8 mouse cellular contexts compared by ENCODE assay signal in the genomic region with DNA sequence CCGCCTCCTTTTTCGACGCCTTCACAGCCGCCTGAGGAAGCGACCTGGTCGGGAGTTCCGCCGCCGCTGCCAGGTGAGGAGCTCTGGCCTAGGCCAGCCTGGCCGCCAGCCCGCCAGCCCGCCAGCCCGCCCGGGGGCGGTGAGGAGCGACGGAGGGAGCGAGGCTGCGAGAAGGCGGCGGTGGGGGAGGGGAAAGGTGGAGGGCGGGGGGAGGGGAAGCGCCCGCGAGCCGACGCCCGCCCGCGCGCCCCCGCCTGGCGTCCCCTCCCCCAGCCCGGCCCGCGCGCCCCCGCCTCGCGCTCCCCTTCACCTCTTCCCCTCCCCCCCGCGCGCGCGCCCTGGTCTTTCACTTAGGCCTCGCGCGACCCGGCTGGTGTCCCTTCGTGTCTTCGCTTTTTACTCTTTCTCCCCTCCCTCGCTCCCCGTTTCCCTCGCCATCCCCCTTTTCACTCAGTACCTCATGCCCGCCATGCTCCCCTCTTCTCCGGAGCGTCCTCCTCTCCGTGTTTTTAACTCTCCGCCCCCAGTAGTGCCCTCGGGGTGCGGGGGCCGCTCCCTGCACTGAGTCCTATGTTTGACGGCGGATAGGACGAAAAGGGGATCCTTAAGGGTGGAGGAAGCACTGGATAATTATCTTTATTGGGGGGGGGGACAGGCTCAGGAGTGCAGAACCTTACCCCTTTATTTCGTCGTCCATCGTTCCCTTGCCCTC. TPM values are rescaled to one million over a fixed set of nuclear protein-coding genes. Genes with fewer than 3 reads are reported as not detected.
DNase-seq lines count a peak whose midpoint lies in the region; ATAC-seq and TF ChIP-seq lines count a peak whose summit lies in the region.

No protein-coding gene starts in this region.

- no peaks in the 10 kb centered on the region for H3K27me3 ChIP-seq in forebrain, postnatal 0 days (ENCODE audit: insufficient read depth, low read length)
- no peaks in the 10 kb centered on the region for H3K27me3 ChIP-seq in hindbrain, embryonic 14.5 days (ENCODE audit: control insufficient read depth, insufficient read depth, low read length)
- H3K27me3 ChIP-seq in midbrain, embryonic 11.5 days (ENCODE audit: control insufficient read depth, insufficient read depth, low read length) = no peaks in the 10 kb centered on the region

- intact Hi-C loops in left cerebral cortex, postnatal 25 days (cut with DNase I) = loop anchor here (2.0 to 10.0 kb wide), 2 partner anchors 77 to 181 kb away; a partner anchor contains a TSS

- H3K9ac ChIP-seq in forebrain, postnatal 0 days = peak overlapping the region; percentile 93
- peak overlapping the region; percentile 79 for H3K9ac ChIP-seq in hindbrain, embryonic 14.5 days
- H3K9ac ChIP-seq in midbrain, embryonic 11.5 days (ENCODE audit: low read length) = peak overlapping the region; percentile 91

- peak overlapping the region; percentile 76 for H3K4me2 ChIP-seq in forebrain, postnatal 0 days (ENCODE audit: low read depth)
- H3K4me2 ChIP-seq in hindbrain, embryonic 14.5 days (replicated peaks) = peak overlapping the region; percentile 68
- H3K4me2 ChIP-seq in midbrain, embryonic 11.5 days = peak overlapping the region; percentile 62

- H3K4me3 ChIP-seq in forebrain, postnatal 0 days (ENCODE audit: low read depth, low read length) = peak overlapping the region; percentile 97
- H3K4me3 ChIP-seq in hindbrain, embryonic 14.5 days (replicated peaks; ENCODE audit: low read length) = peak overlapping the region; percentile 76
- H3K4me3 ChIP-seq in midbrain, embryonic 11.5 days (ENCODE audit: low read depth, low read length) = peak overlapping the region; percentile 80

- DNase-seq in cerebellum, adult 11 months = peak; percentile 59
- peak; percentile 58 for DNase-seq in cerebellum, adult 8-10 months
- DNase-seq in forebrain, postnatal 0 days = peak; percentile 67
- peak; percentile 68 for DNase-seq in hindbrain, embryonic 14.5 days (ENCODE audit: low spot score)
- DNase-seq in left cerebral cortex, postnatal 25 days (ENCODE audit: low spot score in 2 of 2) = peak; percentile 28 to 35
- DNase-seq in midbrain, embryonic 11.5 days (ENCODE audit: low spot score, missing footprints) = peak; percentile 98
- peak; percentile 38 to 55 for DNase-seq in spleen, postnatal 14 days (ENCODE audit: low spot score in 2 of 2)

- H3K36me3 ChIP-seq in forebrain, postnatal 0 days (ENCODE audit: insufficient read depth) = no peaks in the 10 kb centered on the region
- no peaks in the 10 kb centered on the region; the same call in 1 of the 2 replicates for H3K36me3 ChIP-seq in hindbrain, embryonic 14.5 days (replicated peaks; ENCODE audit: control insufficient read depth, insufficient read depth)
- H3K36me3 ChIP-seq in midbrain, embryonic 11.5 days (ENCODE audit: control insufficient read depth, insufficient read depth, low read length) = no peaks in the 10 kb centered on the region

- WGBS in forebrain, postnatal 0 days = under 1% methylated on average over 25 of the region's 68 CpGs
- WGBS in hindbrain, embryonic 14.5 days = under 1% methylated on average over 30 of the region's 68 CpGs
- under 1% methylated on average over 33 of the region's 68 CpGs for WGBS in midbrain, embryonic 11.5 days

- no peak for TF ChIP-seq CTCF in forebrain, postnatal 0 days (IDR thresholded peaks at IDR 0.05; ENCODE audit: low read depth)

- peak overlapping the region; percentile 95 for H3K27ac ChIP-seq in forebrain, postnatal 0 days (ENCODE audit: low read depth, low read length)
- H3K27ac ChIP-seq in hindbrain, embryonic 14.5 days = peak overlapping the region; percentile 94
- peak overlapping the region; percentile 94 for H3K27ac ChIP-seq in midbrain, embryonic 11.5 days (ENCODE audit: low read depth, low read length)

- ATAC-seq in cerebellum, adult (ENCODE audit: insufficient number of reproducible peaks, low FRiP score, low TSS enrichment) = no peak
- ATAC-seq in forebrain, postnatal 0 days = peak; percentile 0; the same call in 1 of the 2 replicates
- peak; percentile 26 for ATAC-seq in hindbrain, embryonic 14.5 days (ENCODE audit: low FRiP score)
- ATAC-seq in midbrain, embryonic 11.5 days (ENCODE audit: low FRiP score) = peak; percentile 67

- H3K4me1 ChIP-seq in forebrain, postnatal 0 days (ENCODE audit: insufficient read depth) = peaks cover 11% of the 10 kb centered on the region; the same call in 1 of the 2 replicates
- peaks cover 22% of the 10 kb centered on the region for H3K4me1 ChIP-seq in hindbrain, embryonic 14.5 days (replicated peaks; ENCODE audit: control insufficient read depth, insufficient read depth, low read length)
- H3K4me1 ChIP-seq in midbrain, embryonic 11.5 days (ENCODE audit: control insufficient read depth, insufficient read depth, low read length) = peaks cover 11% of the 10 kb centered on the region

- no peaks in the 10 kb centered on the region for H3K9me3 ChIP-seq in forebrain, postnatal 0 days (ENCODE audit: low read length)
- no peaks in the 10 kb centered on the region for H3K9me3 ChIP-seq in hindbrain, embryonic 14.5 days (ENCODE audit: control insufficient read depth, low read length)
- H3K9me3 ChIP-seq in midbrain, embryonic 11.5 days (ENCODE audit: control insufficient read depth, low read length) = no peaks in the 10 kb centered on the region

RNA-seq across cellular contexts. Expression of a gene that starts 0.5 kb away (rescaled TPM):
- total RNA-seq in forebrain, postnatal 0 days (2014; rRNA removed) = 29.5 and 34.1 TPM in 2 replicates
- polyA plus RNA-seq in forebrain, postnatal 0 days (2015; fragmentation: Nextera tagmentation; extraction: Ambion mirVana) = 6.9 and 12.6 TPM in 2 replicates
- 12.3 and 14.7 TPM in 2 replicates for polyA plus RNA-seq in hindbrain, embryonic 14.5 days (2014; fragmentation: Nextera tagmentation; extraction: Ambion mirVana)
- 10 to 100 TPM; 88.3 to 97.4 TPM for total RNA-seq in left cerebral cortex, postnatal 25 days (2021)
- polyA plus RNA-seq in midbrain, embryonic 11.5 days (2014; fragmentation: Nextera tagmentation; extraction: Ambion mirVana) = 10.4 TPM in 2 replicates

RNA-seq across cellular contexts. Expression of a gene that starts 28.5 kb away (rescaled TPM):
- 20.1 and 29.8 TPM in 2 replicates for total RNA-seq in forebrain, postnatal 0 days (2014; rRNA removed)
- polyA plus RNA-seq in forebrain, postnatal 0 days (2015; fragmentation: Nextera tagmentation; extraction: Ambion mirVana) = 4.4 and 5.1 TPM in 2 replicates
- 7.1 and 8.9 TPM in 2 replicates for polyA plus RNA-seq in hindbrain, embryonic 14.5 days (2014; fragmentation: Nextera tagmentation; extraction: Ambion mirVana)
- total RNA-seq in left cerebral cortex, postnatal 25 days (2021) = 10 to 100 TPM; 30.5 to 33.4 TPM
- polyA plus RNA-seq in midbrain, embryonic 11.5 days (2014; fragmentation: Nextera tagmentation; extraction: Ambion mirVana) = 3.8 and 4.0 TPM in 2 replicates

RNA-seq across cellular contexts. Expression of a gene that starts 39.5 kb away (rescaled TPM):
- 13.9 and 17.2 TPM in 2 replicates for total RNA-seq in forebrain, postnatal 0 days (2014; rRNA removed)
- polyA plus RNA-seq in forebrain, postnatal 0 days (2015; fragmentation: Nextera tagmentation; extraction: Ambion mirVana) = 12.9 and 14.7 TPM in 2 replicates
- 10.1 and 10.5 TPM in 2 replicates for polyA plus RNA-seq in hindbrain, embryonic 14.5 days (2014; fragmentation: Nextera tagmentation; extraction: Ambion mirVana)
- total RNA-seq in left cerebral cortex, postnatal 25 days (2021) = 10 to 100 TPM; 25.8 to 30.7 TPM
- polyA plus RNA-seq in midbrain, embryonic 11.5 days (2014; fragmentation: Nextera tagmentation; extraction: Ambion mirVana) = 8.0 and 9.0 TPM in 2 replicates

RNA-seq across cellular contexts. Expression of a gene that starts 45.5 kb away (rescaled TPM):
- total RNA-seq in forebrain, postnatal 0 days (2014; rRNA removed) = 68.1 and 72.0 TPM in 2 replicates
- 50.0 and 51.6 TPM in 2 replicates for polyA plus RNA-seq in forebrain, postnatal 0 days (2015; fragmentation: Nextera tagmentation; extraction: Ambion mirVana)
- 42.9 and 48.0 TPM in 2 replicates for polyA plus RNA-seq in hindbrain, embryonic 14.5 days (2014; fragmentation: Nextera tagmentation; extraction: Ambion mirVana)
- 10 to 100 TPM; 47.7 to 48.8 TPM for total RNA-seq in left cerebral cortex, postnatal 25 days (2021)
- 58.7 and 59.4 TPM in 2 replicates for polyA plus RNA-seq in midbrain, embryonic 11.5 days (2014; fragmentation: Nextera tagmentation; extraction: Ambion mirVana)

RNA-seq across cellular contexts. Expression of a gene that starts 50.2 kb away (rescaled TPM):
- 1.4 and 2.7 TPM in 2 replicates for total RNA-seq in forebrain, postnatal 0 days (2014; rRNA removed)
- polyA plus RNA-seq in forebrain, postnatal 0 days (2015; fragmentation: Nextera tagmentation; extraction: Ambion mirVana) = 0.91 and 1.0 TPM in 2 replicates
- polyA plus RNA-seq in hindbrain, embryonic 14.5 days (2014; fragmentation: Nextera tagmentation; extraction: Ambion mirVana) = 1.8 and 1.9 TPM in 2 replicates
- total RNA-seq in left cerebral cortex, postnatal 25 days (2021) = not detected
- polyA plus RNA-seq in midbrain, embryonic 11.5 days (2014; fragmentation: Nextera tagmentation; extraction: Ambion mirVana) = 3.2 and 4.3 TPM in 2 replicates

Comparison
In these comparisons a context has a peak if more than half of its experiments do, and no peak if none do; other contexts are left out.
1. DNase-seq: peak in every context shown above with its lines; median percentile 98 in midbrain, embryonic 11.5 days; 68 in hindbrain, embryonic 14.5 days; 67 in forebrain, postnatal 0 days; 59 in cerebellum, adult 11 months; 58 in cerebellum, adult 8-10 months; 46 in spleen, postnatal 14 days; 32 in left cerebral cortex, postnatal 25 days.